Mouse (Mus musculus): ENCODE data around the gene Cc2d1a.

GRCm38 (mm10) chr8:84128277-84128676 is 19.5 kb downstream of the Cc2d1a start:
- TF ChIP-seq POLR2A (IDR thresholded peaks at IDR 0.05; ENCODE audit: low read depth, low read length) (no peak), CTCF (IDR thresholded peaks at IDR 0.05; ENCODE audit: borderline replicate concordance, insufficient read depth, low read length) (no peak)

All from embryonic fibroblast, embryonic 13.5 days (primary cell).